Mouse (Mus musculus): ENCODE measurements around the gene Rbks. TPM values are rescaled to one million over a fixed set of nuclear protein-coding genes. Genes with fewer than 3 reads are reported as not detected.
"Not testable (repeated sequence)": the region's sequence is repeated elsewhere in the genome, so short reads cannot be mapped to it uniquely, and the experiment has no call there.

The Rbks gene
- total RNA-seq, 2 experiments from 2014 or later = 3.0 to 3.4 TPM

DNA sequence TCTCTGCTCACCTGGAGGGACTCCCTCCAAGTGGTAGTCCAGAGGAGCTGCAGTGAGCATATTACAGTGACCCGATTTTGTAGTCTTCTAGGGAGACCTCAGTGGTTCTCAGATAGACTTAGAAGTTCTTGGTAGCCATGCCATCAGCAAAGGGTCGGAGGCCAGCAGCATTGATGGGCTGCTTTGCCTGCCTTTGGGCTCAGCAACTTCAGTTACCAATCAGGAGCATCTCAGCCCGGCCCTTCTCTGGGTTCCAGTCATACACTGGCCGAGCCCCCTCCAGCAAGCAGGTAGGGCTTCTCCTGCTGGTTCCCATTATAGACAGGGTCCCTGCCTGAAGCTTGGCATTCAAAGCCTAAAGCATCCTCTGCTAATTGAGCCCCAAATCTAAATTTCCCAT is 101.6 kb downstream of the Rbks start:
- DNase-seq (ENCODE audit: low spot score in 2 of 2) = no peak
- intact Hi-C loops (cut with DNase I) = loop anchor here (5.0 to 10.0 kb wide), 2 partner anchors 34 to 439 kb away; no protein-coding TSS in a partner anchor

DNA sequence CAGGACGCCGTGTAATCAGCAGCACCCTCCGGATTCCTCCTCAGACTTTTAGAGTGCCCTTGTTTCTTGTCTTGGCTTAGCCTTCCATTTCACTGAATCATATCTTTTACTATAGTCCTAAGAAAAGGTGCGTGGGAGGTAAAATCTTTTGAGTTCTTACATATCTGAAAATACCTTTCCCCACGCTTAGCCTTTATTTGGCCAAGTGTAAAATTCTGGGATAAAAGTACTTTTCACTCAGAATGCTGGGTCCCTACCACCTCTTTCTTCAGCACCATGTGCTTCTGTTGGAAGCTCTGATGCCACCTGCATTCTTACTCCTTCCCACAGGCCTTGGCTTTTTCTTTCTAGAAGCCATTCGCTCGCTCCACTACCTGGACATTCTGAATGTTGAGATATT is 106.3 kb downstream of the Rbks start:
- no peak for DNase-seq (ENCODE audit: low spot score in 2 of 2)
- intact Hi-C loops (cut with DNase I) = loop anchor here (10.0 kb wide), 1 partner anchor 444 kb away; no protein-coding TSS in a partner anchor

DNA sequence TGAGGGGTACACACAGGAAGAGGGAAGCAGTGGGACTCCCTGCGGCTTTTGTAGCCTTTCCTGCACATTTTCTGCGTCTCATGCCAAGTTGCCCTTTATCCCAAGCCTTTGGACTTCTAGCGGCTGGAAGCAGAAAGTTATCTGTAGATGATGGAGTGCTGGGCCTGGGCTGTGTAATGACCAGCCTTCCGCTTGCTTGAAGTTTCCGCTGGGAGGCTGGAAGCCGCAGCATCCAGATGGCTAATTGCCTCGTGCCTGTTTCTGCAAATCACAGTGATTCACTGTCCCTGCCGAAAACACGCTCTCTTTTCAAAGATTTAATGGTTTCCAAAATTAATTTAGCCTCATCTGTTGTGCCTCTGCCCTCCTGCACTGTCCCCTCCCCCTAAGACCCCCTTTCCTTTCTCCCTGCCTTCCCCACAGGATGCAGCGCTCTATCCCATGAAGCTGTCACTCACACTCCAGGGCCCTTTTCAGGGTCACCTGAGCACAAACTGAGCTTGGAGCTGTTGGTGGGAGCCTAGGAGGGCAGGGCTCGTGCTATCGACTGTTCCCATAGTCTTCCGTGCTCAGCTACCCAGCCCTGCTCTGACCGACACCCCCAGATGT is 107.6 kb downstream of the Rbks start:
- intact Hi-C loops (cut with DNase I) = loop anchor here (10.0 kb wide), 1 partner anchor 445 kb away; no protein-coding TSS in a partner anchor
- peak; percentile 36 for DNase-seq (ENCODE audit: low spot score in 2 of 2)

DNA sequence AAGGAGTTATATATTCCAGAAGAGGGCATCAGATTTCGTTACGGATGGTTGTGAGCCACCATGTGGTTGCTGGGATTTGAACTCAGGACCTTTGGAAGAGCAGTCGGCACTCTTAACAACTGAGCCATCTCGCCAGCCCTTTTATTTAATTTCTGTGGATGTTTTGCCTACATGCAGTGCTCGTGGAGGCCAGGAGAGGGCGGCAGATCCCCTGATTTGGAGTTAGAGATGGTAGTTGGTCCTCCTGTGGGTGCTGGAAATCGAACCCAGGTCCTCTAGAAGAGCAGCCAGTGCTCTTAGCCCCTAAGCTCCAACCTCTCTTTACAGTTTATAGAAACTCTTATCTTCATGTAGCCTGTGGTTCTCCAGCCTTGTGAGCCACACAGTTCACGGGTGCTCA is 108.8 kb downstream of the Rbks start:
- intact Hi-C loops (cut with DNase I); DNase-seq (ENCODE audit: low spot score in 2 of 2): not testable (repeated sequence)

DNA sequence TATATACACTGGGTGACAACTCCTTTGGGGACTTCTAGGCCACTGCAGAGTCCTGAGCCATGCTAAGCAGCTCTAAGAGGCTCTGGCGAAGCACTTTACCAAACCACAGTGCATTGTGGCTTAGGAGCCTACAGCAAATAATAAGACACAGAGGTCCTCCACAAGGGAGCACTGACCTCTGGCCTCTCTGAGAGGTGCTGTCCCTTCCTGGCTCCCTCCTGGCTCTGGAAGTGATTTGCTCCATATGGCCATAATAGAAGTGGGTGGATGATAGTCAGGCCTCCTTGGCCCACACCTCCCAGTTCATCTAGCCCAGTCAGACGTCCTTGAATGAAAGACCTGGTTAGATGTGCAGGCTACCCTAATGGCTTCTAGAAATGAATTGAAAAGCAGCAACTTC is 109.4 kb downstream of the Rbks start:
- no peak for DNase-seq (ENCODE audit: low spot score in 2 of 2)
- intact Hi-C loops (cut with DNase I) = no loop called here

DNA sequence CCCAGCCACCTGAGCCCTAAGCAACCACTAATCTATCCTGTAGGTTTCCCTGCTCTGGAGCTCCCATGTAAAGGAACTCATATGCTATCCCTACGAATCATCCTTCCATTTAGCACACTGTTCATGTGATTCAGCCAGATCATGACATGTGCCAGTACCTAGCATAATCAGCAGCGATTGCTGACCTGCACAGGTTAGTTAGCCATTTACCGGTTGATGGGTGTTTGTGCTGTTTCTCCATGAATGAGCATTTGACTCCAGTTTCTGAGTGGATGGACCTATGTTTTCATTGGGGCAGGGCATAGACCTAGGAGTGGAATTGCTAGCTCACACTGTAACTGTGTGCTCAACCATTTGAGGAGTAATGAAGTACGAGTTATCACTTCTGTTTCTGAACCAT is 111.9 kb downstream of the Rbks start:
- intact Hi-C loops (cut with DNase I) = no loop called here
- no peak for DNase-seq (ENCODE audit: low spot score in 2 of 2)

DNA sequence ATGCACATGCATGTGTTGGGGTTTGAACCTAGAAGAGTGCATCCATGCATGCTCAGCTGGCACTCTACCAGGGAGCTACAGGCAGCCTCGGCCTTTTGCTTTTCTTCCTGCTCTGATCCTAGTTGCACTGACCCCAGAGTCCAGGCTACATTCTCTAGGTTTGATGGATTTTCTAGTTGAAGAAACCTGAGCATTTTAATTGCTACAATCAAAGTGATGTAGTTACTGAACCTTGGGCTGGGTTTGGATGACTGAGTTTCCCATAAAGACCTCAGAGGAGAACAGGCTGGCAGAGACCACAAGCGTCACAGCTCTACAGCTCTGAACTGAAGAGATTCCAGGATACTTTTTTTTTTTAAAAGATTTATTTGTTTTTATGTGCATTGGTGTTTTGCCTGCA is 114.2 kb downstream of the Rbks start:
- no peak for DNase-seq (ENCODE audit: low spot score in 2 of 2)
- intact Hi-C loops (cut with DNase I) = no loop called here

DNA sequence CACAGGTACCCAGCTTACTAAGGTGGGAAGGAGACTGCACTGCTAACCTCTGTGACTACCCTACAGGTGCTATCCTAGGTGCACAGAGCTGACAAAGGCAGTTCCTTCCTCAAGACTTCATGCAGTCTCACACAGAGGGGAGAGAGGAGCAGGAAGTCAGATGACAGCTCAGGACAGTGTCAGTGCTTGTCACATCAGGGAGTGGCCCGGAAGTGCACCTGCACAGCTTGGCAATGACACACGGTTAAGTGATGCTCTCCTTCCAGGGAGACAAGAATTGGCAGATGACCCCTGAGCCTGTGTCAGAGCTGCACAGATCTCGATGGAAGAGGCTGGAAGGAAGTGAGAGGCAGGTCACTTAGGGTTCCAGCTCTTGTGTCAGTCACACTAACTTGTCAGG is 115.5 kb downstream of the Rbks start:
- no peak for DNase-seq (ENCODE audit: low spot score in 2 of 2)
- intact Hi-C loops (cut with DNase I) = no loop called here

DNA sequence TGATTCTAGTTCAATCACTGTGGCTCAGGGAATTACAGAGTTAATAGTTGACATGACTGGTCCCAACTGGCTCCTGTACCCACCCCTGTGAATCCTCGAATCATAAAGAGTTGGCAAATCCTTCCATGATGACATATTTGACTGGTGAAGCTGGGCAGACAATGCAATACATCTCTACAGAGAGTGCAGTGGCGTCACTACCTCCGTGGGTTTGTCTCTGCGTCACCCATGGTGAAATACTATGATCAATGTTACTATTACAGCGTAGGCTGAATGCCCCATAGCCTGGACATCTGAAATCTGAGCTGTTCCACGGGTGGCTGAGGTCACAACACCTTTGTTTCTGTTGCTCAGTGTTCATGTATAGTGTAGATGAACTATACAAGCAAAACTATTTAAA is 116.2 kb downstream of the Rbks start:
- intact Hi-C loops (cut with DNase I) = no loop called here
- no peak for DNase-seq (ENCODE audit: low spot score in 2 of 2)

DNA sequence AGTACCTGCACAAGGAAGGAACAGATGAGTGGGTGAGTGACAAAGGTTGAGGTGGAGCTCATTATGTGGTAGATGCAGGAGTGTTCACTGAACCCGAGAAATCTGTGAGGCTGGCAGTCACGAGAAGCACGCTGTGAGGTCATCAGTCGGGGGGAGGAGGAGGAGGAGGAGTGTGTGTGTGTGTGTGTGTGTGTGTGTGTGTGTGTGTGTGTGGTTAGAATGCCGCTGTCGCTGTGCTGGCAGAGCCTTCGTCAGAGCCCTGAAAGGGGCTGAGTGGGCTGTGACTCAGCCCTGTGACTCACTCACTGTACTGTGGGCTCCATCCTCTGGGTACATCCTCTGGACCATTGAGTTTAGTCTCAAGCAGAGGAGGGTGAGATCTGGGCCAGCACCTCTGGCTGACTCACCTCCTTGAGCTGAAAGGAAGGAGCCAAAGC is 120.9 kb downstream of the Rbks start:
- peak; percentile 56 to 76 for DNase-seq (ENCODE audit: low spot score in 2 of 2)
- intact Hi-C loops (cut with DNase I) = loop anchor here (10.0 kb wide), 1 partner anchor 408 kb away; no protein-coding TSS in a partner anchor

Small RNA genes lying within 50 kb of the gene (microRNA-seq; reads per million reads assigned to microRNA genes)
- gene Mir3473e = not detected

Other genes with a start within 250 kb of the Rbks start
- 10 to 100 TPM; 45.2 to 49.6 TPM for gene Zfp512, start 245.2 kb downstream of the Rbks start, total RNA-seq (2021)
- under 1 TPM in 1 of 2 experiments, not detected in 1; 0.20 TPM for gene 4930548H24Rik, start 211.9 kb downstream of the Rbks start, total RNA-seq (2021)
- gene Gpn1, start 202.9 kb downstream of the Rbks start, total RNA-seq (2021) = 10 to 100 TPM; 24.9 to 27.5 TPM
- gene Slc4a1ap, start 170.6 kb downstream of the Rbks start, total RNA-seq (2021) = 10 to 100 TPM; 47.6 to 55.1 TPM
- gene Supt7l, start 169.8 kb downstream of the Rbks start, total RNA-seq (2021) = 10 to 100 TPM; 17.7 to 17.9 TPM
- gene Mrpl33, start 100.7 kb downstream of the Rbks start, total RNA-seq (2021) = 10 to 100 TPM; 82.6 to 94.8 TPM
- 10 to 100 TPM; 37.5 to 48.5 TPM for gene Babam2, start 57 bp upstream of the Rbks start, total RNA-seq (2021)

Measured in left cerebral cortex, postnatal 36 days (tissue).